Mouse (Mus musculus): ENCODE results near the gene Ppm1n. TPM values are rescaled to one million over a fixed set of nuclear protein-coding genes. Genes with fewer than 3 reads are reported as not detected.

Gene Ppm1n
- polyA plus RNA-seq, 1 experiment from 2014 or later = 0.18 TPM

DNA sequence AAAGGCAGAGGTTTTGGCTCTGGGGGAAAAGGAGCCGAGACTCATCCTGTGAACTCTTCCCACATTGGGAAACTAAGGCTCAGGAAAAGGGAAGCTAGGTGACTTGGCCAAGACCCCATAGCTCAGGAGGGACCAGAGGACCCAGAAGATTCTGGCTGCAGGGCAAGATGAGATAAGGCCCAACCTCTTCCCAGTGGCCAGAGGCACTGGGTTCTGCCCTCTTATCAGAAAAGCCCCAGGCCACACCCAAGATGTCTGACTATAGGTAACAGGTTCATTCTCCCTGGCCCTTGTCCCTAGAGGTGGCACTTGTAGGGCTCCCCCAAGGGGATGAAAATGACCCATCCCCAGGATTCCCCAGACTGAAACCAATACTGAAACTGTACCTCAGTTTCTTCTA is 33.0 kb downstream of the Ppm1n start:
- no peak overlapping the region for H3K27ac ChIP-seq (ENCODE audit: low read depth, low read length)
- no peak for DNase-seq (ENCODE audit: low spot score, missing footprints)
- 93% methylated on average over 1 of the region's 1 CpGs for WGBS
- H3K36me3 ChIP-seq (ENCODE audit: control insufficient read depth, insufficient read depth, low read length) = peaks cover 6% of the 10 kb centered on the region; the same call in 1 of the 2 replicates
- H3K4me2 ChIP-seq = no peak overlapping the region
- no peak for ATAC-seq (ENCODE audit: low FRiP score)
- no peaks in the 10 kb centered on the region for H3K9me3 ChIP-seq (ENCODE audit: control insufficient read depth, low read length)
- H3K27me3 ChIP-seq (ENCODE audit: control insufficient read depth, insufficient read depth, low read length) = no peaks in the 10 kb centered on the region
- H3K4me1 ChIP-seq (ENCODE audit: control insufficient read depth, insufficient read depth, low read length) = no peaks in the 10 kb centered on the region
- no peak overlapping the region for H3K4me3 ChIP-seq (ENCODE audit: low read depth, low read length)
- H3K9ac ChIP-seq (ENCODE audit: low read length) = no peak overlapping the region

DNA sequence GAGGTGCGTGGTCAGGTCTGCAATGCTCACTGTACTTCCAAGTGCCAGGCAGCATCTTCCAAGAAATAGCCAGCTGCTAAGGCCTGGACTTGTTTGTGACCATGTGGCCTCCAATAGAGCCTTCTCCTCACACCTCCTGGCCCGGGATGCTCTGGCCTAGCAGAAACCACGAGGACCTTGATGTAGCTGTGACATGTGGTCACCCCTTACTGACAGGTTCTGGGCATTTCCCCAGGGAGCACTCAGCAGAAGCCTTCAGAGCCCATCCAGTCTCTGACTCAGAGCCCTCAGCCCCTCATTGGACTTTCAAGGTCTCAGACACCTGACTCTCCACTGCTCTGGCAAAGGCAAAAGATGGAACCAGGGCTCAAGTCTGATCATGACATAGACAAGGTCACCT is 34.8 kb downstream of the Ppm1n start:
- Histone ChIP-seq H3K9me3 (ENCODE audit: control insufficient read depth, low read length) (no peaks in the 10 kb centered on the region), H3K4me1 (ENCODE audit: control insufficient read depth, insufficient read depth, low read length) (no peaks in the 10 kb centered on the region), H3K4me2 (no peak overlapping the region), H3K27ac (ENCODE audit: low read depth, low read length) (no peak overlapping the region), H3K27me3 (ENCODE audit: control insufficient read depth, insufficient read depth, low read length) (no peaks in the 10 kb centered on the region), H3K4me3 (ENCODE audit: low read depth, low read length) (no peak overlapping the region), H3K36me3 (ENCODE audit: control insufficient read depth, insufficient read depth, low read length) (peaks cover 6% of the 10 kb centered on the region; the same call in 1 of the 2 replicates), H3K9ac (ENCODE audit: low read length) (no peak overlapping the region)
- ATAC-seq (ENCODE audit: low FRiP score) (no peak), DNase-seq (ENCODE audit: low spot score, missing footprints) (no peak)
- 84% methylated on average over 3 of the region's 3 CpGs for WGBS

DNA sequence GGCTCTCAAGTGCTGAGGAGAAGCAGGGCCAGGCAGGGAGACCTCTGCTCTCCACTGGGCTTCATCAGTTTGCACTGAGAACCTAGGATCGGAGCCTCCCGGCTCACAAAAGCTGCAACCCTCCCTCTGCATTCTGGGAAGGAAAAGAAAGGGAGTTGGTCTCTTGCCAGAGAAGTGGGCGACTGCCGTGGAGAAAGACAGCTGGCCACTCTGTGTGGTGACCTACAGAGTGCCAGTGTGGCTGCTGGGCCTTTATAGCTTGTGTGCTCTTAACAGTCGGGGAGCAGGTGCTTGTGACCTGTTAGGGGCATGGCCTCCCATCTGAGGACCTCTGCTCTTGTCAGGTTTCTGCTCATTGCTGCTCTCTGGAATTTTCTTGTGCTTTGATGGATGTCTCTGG is 36.0 kb downstream of the Ppm1n start:
- Histone ChIP-seq H3K27me3 (ENCODE audit: control insufficient read depth, insufficient read depth, low read length) (no peaks in the 10 kb centered on the region), H3K9ac (ENCODE audit: low read length) (no peak overlapping the region), H3K4me3 (ENCODE audit: low read depth, low read length) (no peak overlapping the region), H3K27ac (ENCODE audit: low read depth, low read length) (no peak overlapping the region), H3K9me3 (ENCODE audit: control insufficient read depth, low read length) (no peaks in the 10 kb centered on the region), H3K36me3 (ENCODE audit: control insufficient read depth, insufficient read depth, low read length) (peaks cover 6% of the 10 kb centered on the region; the same call in 1 of the 2 replicates), H3K4me2 (no peak overlapping the region), H3K4me1 (ENCODE audit: control insufficient read depth, insufficient read depth, low read length) (no peaks in the 10 kb centered on the region)
- 88% methylated on average over 5 of the region's 5 CpGs for WGBS
- ATAC-seq (ENCODE audit: low FRiP score) (no peak), DNase-seq (ENCODE audit: low spot score, missing footprints) (no peak)

DNA sequence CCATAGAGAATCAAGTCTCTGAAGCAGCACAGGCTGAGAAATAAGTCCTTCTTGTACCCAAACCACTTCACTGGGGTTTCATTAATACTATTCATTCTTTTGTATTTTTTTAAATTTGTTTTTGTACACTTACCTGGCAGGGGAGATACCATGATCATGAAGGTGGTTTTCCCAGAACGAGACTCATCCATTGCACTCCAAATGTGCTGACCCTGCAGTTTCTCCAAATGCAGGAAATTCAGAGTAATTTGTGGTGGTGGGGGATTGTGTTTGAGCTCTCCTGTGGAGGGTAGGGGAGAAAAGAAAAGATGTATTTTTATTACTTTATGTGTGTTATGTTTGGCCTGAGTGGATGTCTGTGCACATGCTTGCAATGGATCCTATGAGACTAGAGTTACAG is 37.9 kb downstream of the Ppm1n start:
- 95% methylated on average over 1 of the region's 1 CpGs for WGBS
- no peak overlapping the region for H3K9ac ChIP-seq (ENCODE audit: low read length)
- H3K36me3 ChIP-seq (ENCODE audit: control insufficient read depth, insufficient read depth, low read length) = peaks cover 6% of the 10 kb centered on the region; the same call in 1 of the 2 replicates
- H3K4me2 ChIP-seq = no peak overlapping the region
- DNase-seq (ENCODE audit: low spot score, missing footprints) (no peak), ATAC-seq (ENCODE audit: low FRiP score) (no peak)
- H3K27me3 ChIP-seq (ENCODE audit: control insufficient read depth, insufficient read depth, low read length) = no peaks in the 10 kb centered on the region
- no peak overlapping the region for H3K4me3 ChIP-seq (ENCODE audit: low read depth, low read length)
- no peaks in the 10 kb centered on the region for H3K4me1 ChIP-seq (ENCODE audit: control insufficient read depth, insufficient read depth, low read length)
- no peaks in the 10 kb centered on the region for H3K9me3 ChIP-seq (ENCODE audit: control insufficient read depth, low read length)
- no peak overlapping the region for H3K27ac ChIP-seq (ENCODE audit: low read depth, low read length)

DNA sequence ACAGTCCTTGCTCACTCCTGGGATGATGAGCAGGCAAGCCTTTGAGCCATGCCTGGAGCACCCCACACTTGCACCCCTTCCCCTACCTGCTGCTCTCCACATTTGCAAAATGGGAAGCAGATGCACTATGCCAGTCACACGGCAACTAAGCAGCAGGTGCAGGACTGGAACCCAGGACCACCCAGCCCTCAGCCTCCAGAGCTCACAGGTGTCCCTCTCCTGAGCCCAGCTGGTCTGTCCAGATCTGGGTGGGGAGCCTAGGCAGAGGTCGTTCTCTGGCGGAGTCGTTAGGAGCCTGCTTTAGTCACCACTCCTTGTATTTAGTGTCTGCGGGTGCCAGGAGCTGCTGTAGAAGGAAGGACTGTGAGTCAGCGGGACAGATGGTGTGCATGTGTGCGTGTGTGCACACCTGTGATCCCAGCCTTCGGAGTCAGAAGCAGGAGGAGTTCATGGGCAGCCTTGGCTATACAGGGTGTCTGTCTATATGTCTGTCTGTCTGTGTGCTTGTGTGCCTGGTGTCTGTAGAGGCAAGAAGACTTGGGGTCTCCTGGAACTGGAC is 38.9 kb downstream of the Ppm1n start:
- ATAC-seq (ENCODE audit: low FRiP score) (no peak), DNase-seq (ENCODE audit: low spot score, missing footprints) (no peak)
- WGBS = 92% methylated on average over 8 of the region's 8 CpGs
- H3K36me3 ChIP-seq (ENCODE audit: control insufficient read depth, insufficient read depth, low read length) = peaks cover 4% of the 10 kb centered on the region; the same call in 1 of the 2 replicates
- H3K27ac ChIP-seq (ENCODE audit: low read depth, low read length) = no peak overlapping the region
- no peaks in the 10 kb centered on the region for H3K27me3 ChIP-seq (ENCODE audit: control insufficient read depth, insufficient read depth, low read length)
- H3K9ac ChIP-seq (ENCODE audit: low read length) = no peak overlapping the region
- H3K4me2 ChIP-seq = no peak overlapping the region
- no peaks in the 10 kb centered on the region for H3K4me1 ChIP-seq (ENCODE audit: control insufficient read depth, insufficient read depth, low read length)
- no peak overlapping the region for H3K4me3 ChIP-seq (ENCODE audit: low read depth, low read length)
- no peaks in the 10 kb centered on the region for H3K9me3 ChIP-seq (ENCODE audit: control insufficient read depth, low read length)

DNA sequence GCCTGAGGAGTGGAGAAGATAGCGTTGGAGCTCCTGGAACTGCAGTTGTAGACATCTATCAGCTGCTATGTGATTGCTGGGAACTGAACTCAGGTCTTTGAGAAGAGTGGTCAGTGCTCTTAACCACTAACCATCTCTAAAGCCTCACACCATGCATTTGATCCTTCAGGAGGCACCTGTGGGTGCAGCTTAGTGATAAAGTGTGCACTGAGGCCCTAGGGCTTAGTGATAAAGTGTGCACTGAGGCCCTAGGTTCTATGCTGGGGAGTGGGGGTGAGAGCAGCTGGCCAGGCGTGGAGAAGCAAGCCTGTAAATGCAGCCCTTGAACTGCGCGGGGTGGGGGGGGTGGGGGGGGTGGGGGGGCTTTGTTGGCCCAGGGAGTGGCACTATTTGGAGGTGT is 39.9 kb downstream of the Ppm1n start:
- peaks cover 2% of the 10 kb centered on the region; the same call in 1 of the 2 replicates for H3K36me3 ChIP-seq (ENCODE audit: control insufficient read depth, insufficient read depth, low read length)
- H3K9ac ChIP-seq (ENCODE audit: low read length) = no peak overlapping the region
- H3K4me1 ChIP-seq (ENCODE audit: control insufficient read depth, insufficient read depth, low read length) = no peaks in the 10 kb centered on the region
- no peak for ATAC-seq (ENCODE audit: low FRiP score)
- no peak for DNase-seq (ENCODE audit: low spot score, missing footprints)
- no peak overlapping the region for H3K4me3 ChIP-seq (ENCODE audit: low read depth, low read length)
- 83% methylated on average over 2 of the region's 4 CpGs for WGBS
- no peak overlapping the region for H3K4me2 ChIP-seq
- H3K27ac ChIP-seq (ENCODE audit: low read depth, low read length) = no peak overlapping the region
- no peaks in the 10 kb centered on the region for H3K9me3 ChIP-seq (ENCODE audit: control insufficient read depth, low read length)
- H3K27me3 ChIP-seq (ENCODE audit: control insufficient read depth, insufficient read depth, low read length) = no peaks in the 10 kb centered on the region

DNA sequence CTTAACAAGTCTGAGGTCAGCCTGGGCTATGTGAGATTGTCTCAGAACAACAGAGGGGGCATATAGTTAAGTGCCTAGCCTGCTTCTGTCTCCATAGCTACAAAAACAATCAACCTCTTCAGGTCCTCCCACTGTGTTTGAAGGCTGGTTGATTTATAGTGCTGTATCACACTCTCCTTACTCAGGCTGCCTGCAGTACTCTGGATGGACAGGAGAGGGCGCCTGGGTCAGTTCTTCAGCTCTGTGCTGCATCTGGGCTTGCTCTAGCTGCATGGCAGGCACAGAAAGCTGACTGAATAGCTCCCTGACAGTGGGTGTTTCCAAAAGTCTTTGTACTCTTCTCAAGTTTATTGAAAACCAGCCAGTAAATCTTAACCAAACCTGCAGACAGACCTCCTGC is 40.4 kb downstream of the Ppm1n start:
- Histone ChIP-seq H3K4me3 (ENCODE audit: low read depth, low read length) (no peak overlapping the region), H3K36me3 (ENCODE audit: control insufficient read depth, insufficient read depth, low read length) (no peaks in the 10 kb centered on the region), H3K27ac (ENCODE audit: low read depth, low read length) (no peak overlapping the region), H3K27me3 (ENCODE audit: control insufficient read depth, insufficient read depth, low read length) (no peaks in the 10 kb centered on the region), H3K9ac (ENCODE audit: low read length) (no peak overlapping the region), H3K9me3 (ENCODE audit: control insufficient read depth, low read length) (no peaks in the 10 kb centered on the region), H3K4me2 (no peak overlapping the region), H3K4me1 (ENCODE audit: control insufficient read depth, insufficient read depth, low read length) (no peaks in the 10 kb centered on the region)
- DNase-seq (ENCODE audit: low spot score, missing footprints) (peak; percentile 98), ATAC-seq (ENCODE audit: low FRiP score) (peak; percentile 89)
- 7% methylated on average over 1 of the region's 1 CpGs for WGBS

DNA sequence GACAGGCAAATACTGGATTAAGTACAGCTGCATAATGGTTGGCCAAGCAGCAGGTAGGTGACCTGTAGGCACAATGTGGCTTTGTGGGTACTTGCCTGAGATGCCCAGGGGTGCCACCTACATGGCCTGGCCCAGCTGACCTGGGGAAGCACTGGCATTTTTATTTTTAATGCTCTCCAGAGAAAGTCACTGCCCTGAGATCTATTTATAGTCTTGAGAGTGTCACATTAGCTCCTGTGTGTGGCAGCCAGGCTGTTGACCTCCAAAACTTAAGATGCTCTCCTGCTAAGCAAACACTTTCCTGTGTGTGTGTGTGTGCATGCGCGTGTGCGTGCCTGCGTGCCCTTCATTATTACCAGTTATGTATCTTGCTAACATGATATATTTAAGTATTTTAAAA is 41.5 kb downstream of the Ppm1n start:
- ATAC-seq (ENCODE audit: low FRiP score) = no peak
- no peaks in the 10 kb centered on the region for H3K4me1 ChIP-seq (ENCODE audit: control insufficient read depth, insufficient read depth, low read length)
- no peak overlapping the region for H3K4me2 ChIP-seq
- WGBS = 92% methylated on average over 4 of the region's 4 CpGs
- H3K27ac ChIP-seq (ENCODE audit: low read depth, low read length) = no peak overlapping the region
- no peaks in the 10 kb centered on the region for H3K36me3 ChIP-seq (ENCODE audit: control insufficient read depth, insufficient read depth, low read length)
- DNase-seq (ENCODE audit: low spot score, missing footprints) = no peak
- H3K9ac ChIP-seq (ENCODE audit: low read length) = no peak overlapping the region
- H3K4me3 ChIP-seq (ENCODE audit: low read depth, low read length) = no peak overlapping the region
- no peaks in the 10 kb centered on the region for H3K9me3 ChIP-seq (ENCODE audit: control insufficient read depth, low read length)
- no peaks in the 10 kb centered on the region for H3K27me3 ChIP-seq (ENCODE audit: control insufficient read depth, insufficient read depth, low read length)

DNA sequence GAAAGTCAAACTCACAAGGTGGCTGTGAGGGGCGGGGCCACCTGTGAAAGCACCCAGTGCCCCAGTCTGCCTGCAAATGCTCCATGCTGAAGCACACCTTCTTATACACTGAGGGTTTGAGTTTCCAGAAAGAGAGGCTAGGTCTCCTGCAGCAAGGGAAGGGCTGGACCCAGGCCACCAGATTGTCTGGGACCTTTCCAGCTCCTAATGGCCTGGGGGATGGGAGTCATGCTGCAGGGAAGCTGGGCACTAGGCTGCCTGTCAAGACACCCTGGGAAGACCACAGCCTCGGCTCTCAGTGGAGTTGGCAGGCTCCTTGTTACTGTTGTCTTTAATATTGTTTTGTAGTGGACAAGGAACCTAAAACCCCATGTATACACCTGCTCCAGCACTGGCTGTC is 43.5 kb downstream of the Ppm1n start:
- Histone ChIP-seq H3K4me2 (no peak overlapping the region), H3K9me3 (ENCODE audit: control insufficient read depth, low read length) (no peaks in the 10 kb centered on the region), H3K36me3 (ENCODE audit: control insufficient read depth, insufficient read depth, low read length) (no peaks in the 10 kb centered on the region), H3K4me1 (ENCODE audit: control insufficient read depth, insufficient read depth, low read length) (no peaks in the 10 kb centered on the region), H3K4me3 (ENCODE audit: low read depth, low read length) (no peak overlapping the region), H3K9ac (ENCODE audit: low read length) (no peak overlapping the region), H3K27me3 (ENCODE audit: control insufficient read depth, insufficient read depth, low read length) (no peaks in the 10 kb centered on the region), H3K27ac (ENCODE audit: low read depth, low read length) (no peak overlapping the region)
- 82% methylated on average over 2 of the region's 2 CpGs for WGBS
- ATAC-seq (ENCODE audit: low FRiP score) (no peak), DNase-seq (ENCODE audit: low spot score, missing footprints) (no peak)

Measured in midbrain, embryonic 11.5 days (tissue).